Comparison of ENCODE assay signal across 24 mouse cellular contexts in genomic region chr7:74303081-74303480, GRCm38 (mm10).
A peak's percentile ranks its signal among the peaks of the same experiment; 100 is the strongest.
DNase-seq lines count a peak whose midpoint lies in the region; ATAC-seq and TF ChIP-seq lines count a peak whose summit lies in the region.
"Had no signal": no experiment of that assay in that cellular context is flagged by ENCODE, and none has a peak within 500 bp of the region (broad histone marks: within the 10 kb centered on the region; RNA-seq: fewer than 3 reads in every experiment).

No protein-coding gene starts in this region.

- no peaks in the 10 kb centered on the region for H3K27me3 ChIP-seq in hindbrain, embryonic 10.5 days (ENCODE audit: insufficient read depth, poor library complexity, severe bottlenecking)
- H3K27me3 ChIP-seq in hindbrain, embryonic 11.5 days (ENCODE audit: control insufficient read depth, insufficient read depth, low read length) = no peaks in the 10 kb centered on the region
- no peaks in the 10 kb centered on the region for H3K27me3 ChIP-seq in forebrain, embryonic 11.5 days (ENCODE audit: control insufficient read depth, insufficient read depth, low read length)
- H3K27me3 ChIP-seq in hindbrain, embryonic 12.5 days = no peaks in the 10 kb centered on the region
- no peaks in the 10 kb centered on the region for H3K27me3 ChIP-seq in midbrain, embryonic 15.5 days (replicated peaks)
- no peaks in the 10 kb centered on the region for H3K27me3 ChIP-seq in kidney, adult 2 months (replicated peaks; ENCODE audit: control insufficient read depth, insufficient read depth, low read length)
- H3K27me3 ChIP-seq: embryonic facial prominence, embryonic 12.5 days; liver, embryonic 12.5 days had no signal

- WGBS in hindbrain, embryonic 10.5 days = 72% methylated on average over 5 of the region's 5 CpGs
- WGBS in hindbrain, embryonic 11.5 days = 69% methylated on average over 5 of the region's 5 CpGs
- WGBS in forebrain, embryonic 11.5 days = 55% methylated on average over 5 of the region's 5 CpGs
- WGBS in hindbrain, embryonic 12.5 days = 60% methylated on average over 5 of the region's 5 CpGs
- WGBS in midbrain, embryonic 15.5 days = 51% methylated on average over 5 of the region's 5 CpGs
- 63% methylated on average over 5 of the region's 5 CpGs for WGBS in kidney, adult 2 months

- peaks cover 13% of the 10 kb centered on the region for H3K4me1 ChIP-seq in hindbrain, embryonic 10.5 days (replicated peaks)
- no peaks in the 10 kb centered on the region for H3K4me1 ChIP-seq in hindbrain, embryonic 11.5 days (replicated peaks; ENCODE audit: control insufficient read depth, insufficient read depth, low read length)
- peaks cover 8% of the 10 kb centered on the region; the same call in 1 of the 2 replicates for H3K4me1 ChIP-seq in forebrain, embryonic 11.5 days (replicated peaks; ENCODE audit: control insufficient read depth, insufficient read depth, low read length)
- H3K4me1 ChIP-seq in hindbrain, embryonic 12.5 days = peaks cover 13% of the 10 kb centered on the region
- H3K4me1 ChIP-seq in midbrain, embryonic 15.5 days = peaks cover 18% of the 10 kb centered on the region
- no peaks in the 10 kb centered on the region for H3K4me1 ChIP-seq in kidney, adult 2 months (ENCODE audit: control insufficient read depth, insufficient read depth, low read length)
- H3K4me1 ChIP-seq: heart, embryonic 10.5 days; liver, embryonic 12.5 days had no signal

- H3K9ac ChIP-seq in hindbrain, embryonic 11.5 days (ENCODE audit: low read depth, low read length) = no peak overlapping the region
- no peak overlapping the region for H3K9ac ChIP-seq in forebrain, embryonic 11.5 days (ENCODE audit: low read length)
- no peak overlapping the region for H3K9ac ChIP-seq in hindbrain, embryonic 12.5 days
- H3K9ac ChIP-seq in midbrain, embryonic 15.5 days = no peak overlapping the region
- H3K9ac ChIP-seq: embryonic facial prominence, embryonic 12.5 days; liver, embryonic 12.5 days; lung, embryonic 14.5 days had no signal

- 0 out of 2 replicates have a peak overlapping the region, but pooled peaks have one; percentile 35 for H3K27ac ChIP-seq in hindbrain, embryonic 10.5 days
- no peak overlapping the region for H3K27ac ChIP-seq in hindbrain, embryonic 11.5 days (ENCODE audit: low read depth, low read length)
- H3K27ac ChIP-seq in forebrain, embryonic 11.5 days (ENCODE audit: low read depth, low read length) = no peak overlapping the region
- H3K27ac ChIP-seq in hindbrain, embryonic 12.5 days = peak overlapping the region; percentile 52
- H3K27ac ChIP-seq in midbrain, embryonic 15.5 days = peak overlapping the region; percentile 76
- H3K27ac ChIP-seq in kidney, adult 2 months (ENCODE audit: insufficient read depth, low read depth, low read length) = no peak overlapping the region
- H3K27ac ChIP-seq: embryonic facial prominence, embryonic 12.5 days; heart, embryonic 10.5 days; liver, embryonic 12.5 days had no signal

- no peaks in the 10 kb centered on the region for H3K36me3 ChIP-seq in hindbrain, embryonic 10.5 days
- H3K36me3 ChIP-seq in hindbrain, embryonic 11.5 days (ENCODE audit: control insufficient read depth, insufficient read depth, low read length) = no peaks in the 10 kb centered on the region
- no peaks in the 10 kb centered on the region for H3K36me3 ChIP-seq in forebrain, embryonic 11.5 days (ENCODE audit: control insufficient read depth, insufficient read depth, low read length)
- no peaks in the 10 kb centered on the region for H3K36me3 ChIP-seq in hindbrain, embryonic 12.5 days
- H3K36me3 ChIP-seq in midbrain, embryonic 15.5 days (replicated peaks) = no peaks in the 10 kb centered on the region
- peaks cover 2% of the 10 kb centered on the region; the same call in 1 of the 2 replicates for H3K36me3 ChIP-seq in kidney, adult 2 months (ENCODE audit: control insufficient read depth, insufficient read depth, low read length)
- H3K36me3 ChIP-seq: embryonic facial prominence, embryonic 12.5 days; liver, embryonic 12.5 days had no signal

- TF ChIP-seq CTCF in kidney, adult 2 months (conservative IDR thresholded peaks at IDR 0.05; ENCODE audit: insufficient read depth, insufficient read length, low read depth, low read length) = no peak

- no peak overlapping the region for H3K4me3 ChIP-seq in hindbrain, embryonic 10.5 days
- no peak overlapping the region for H3K4me3 ChIP-seq in hindbrain, embryonic 11.5 days (ENCODE audit: low read depth, low read length)
- H3K4me3 ChIP-seq in forebrain, embryonic 11.5 days (ENCODE audit: low read depth, low read length) = no peak overlapping the region
- H3K4me3 ChIP-seq in hindbrain, embryonic 12.5 days = no peak overlapping the region
- H3K4me3 ChIP-seq in midbrain, embryonic 15.5 days = no peak overlapping the region
- H3K4me3 ChIP-seq in kidney, adult 2 months (ENCODE audit: insufficient read depth, low read depth, low read length) = no peak overlapping the region
- H3K4me3 ChIP-seq: embryonic facial prominence, embryonic 12.5 days; erythroblast, embryonic 14.5 days; heart, embryonic 10.5 days; liver, embryonic 12.5 days had no signal

- H3K4me2 ChIP-seq in hindbrain, embryonic 11.5 days (replicated peaks; ENCODE audit: low read depth, low read length) = no peak overlapping the region
- no peak overlapping the region for H3K4me2 ChIP-seq in forebrain, embryonic 11.5 days (ENCODE audit: low read depth, low read length, severe bottlenecking)
- no peak overlapping the region for H3K4me2 ChIP-seq in hindbrain, embryonic 12.5 days (replicated peaks)
- no peak overlapping the region for H3K4me2 ChIP-seq in midbrain, embryonic 15.5 days
- H3K4me2 ChIP-seq: embryonic facial prominence, embryonic 12.5 days; liver, embryonic 12.5 days; lung, embryonic 14.5 days had no signal

- TF ChIP-seq POLR2A in kidney, adult 2 months (IDR thresholded peaks at IDR 0.05; ENCODE audit: low read depth, low read length) = no peak

- no peaks in the 10 kb centered on the region for H3K9me3 ChIP-seq in hindbrain, embryonic 10.5 days
- no peaks in the 10 kb centered on the region for H3K9me3 ChIP-seq in hindbrain, embryonic 11.5 days (ENCODE audit: control insufficient read depth, low read length)
- no peaks in the 10 kb centered on the region for H3K9me3 ChIP-seq in forebrain, embryonic 11.5 days (ENCODE audit: control insufficient read depth, low read length)
- no peaks in the 10 kb centered on the region for H3K9me3 ChIP-seq in hindbrain, embryonic 12.5 days (replicated peaks)
- no peaks in the 10 kb centered on the region for H3K9me3 ChIP-seq in midbrain, embryonic 15.5 days
- H3K9me3 ChIP-seq: embryonic facial prominence, embryonic 12.5 days; heart, embryonic 10.5 days; liver, embryonic 12.5 days had no signal

- no peak for ATAC-seq in hindbrain, embryonic 11.5 days (ENCODE audit: low FRiP score)
- ATAC-seq in forebrain, embryonic 11.5 days (replicated peaks; ENCODE audit: low FRiP score) = peak; percentile 39; the same call in 1 of the 2 replicates
- ATAC-seq in hindbrain, embryonic 12.5 days (ENCODE audit: low FRiP score) = peak; percentile 52; the same call in 1 of the 2 replicates
- ATAC-seq in midbrain, embryonic 15.5 days (replicated peaks) = peak; percentile 43
- ATAC-seq: activated CD4-positive, CD25-positive, alpha-beta regulatory T cell, adult 4 months; CD4-positive, CD25-positive, alpha-beta regulatory T cell, adult 4 months; liver, embryonic 12.5 days had no signal

- DNase-seq in hindbrain, embryonic 10.5 days (ENCODE audit: low spot score) = no peak
- no peak for DNase-seq in hindbrain, embryonic 11.5 days (ENCODE audit: low spot score)
- DNase-seq in forebrain, embryonic 11.5 days (ENCODE audit: low spot score) = no peak
- DNase-seq in right cerebral cortex, postnatal 36 days (ENCODE audit: low spot score in 2 of 2) = no peak
- DNase-seq in kidney, adult 2 months = no peak
- DNase-seq in thymus, postnatal 4 days = no peak
- DNase-seq: adrenal gland, postnatal 14 days; cerebellum, adult 11 months; gastrocnemius, postnatal 36 days; heart, postnatal 10 days; kidney, adult 8-10 months; kidney, postnatal 25 days; lung, embryonic 14.5 days; lung, postnatal 36 days; right cerebral cortex, postnatal 25 days; thymus, adult 2 months had no signal

Comparison
In these comparisons a context has a peak if more than half of its experiments do, and no peak if none do; other contexts are left out.
1. H3K27ac ChIP-seq: peak in hindbrain, embryonic 10.5 days (single experiment), hindbrain, embryonic 12.5 days (single experiment) and midbrain, embryonic 15.5 days (single experiment); none in hindbrain, embryonic 11.5 days (single experiment), forebrain, embryonic 11.5 days (single experiment) and kidney, adult 2 months (single experiment).